Mouse (Mus musculus) gastrocnemius, adult 18-20 months (tissue): ENCODE data around the gene Podn. TPM values are rescaled to one million over a fixed set of nuclear protein-coding genes. Genes with fewer than 3 reads are reported as not detected.

ENCODE experiments used
- DNase-seq: peaks from one replicate; pipeline ENCODE4 v3.0.0; 2021; ENCODE audit warnings: low spot score
- microRNA-seq: library from miRNA; unstranded; fragments of <30 nt; microRNA quantifications from one replicate; pipeline ENCODE4 v1.2.0, GENCODE M21; 2021
- total RNA-seq, 2 experiments: library from RNA; stranded (reverse); gene quantifications; 2 replicates each; pipeline ENCODE4 v1.2.3; 2021

Gene Podn
- total RNA-seq, 2 experiments from 2014 or later: 8.0 to 9.5 TPM

- DNase-seq: no peak
These were observed 128.1 kb downstream of the Podn start, which contains the start of gene Slc1a7 for GRCm38 (mm10) chr4:107967966-107968682. Slc1a7 (plus strand) TSS chr4:107968332.

GRCm38 (mm10) chr4:107966416-107967109 is 129.7 kb downstream of the Podn start:
- no peak for DNase-seq

Small RNA genes lying within 50 kb of the gene (microRNA-seq; reads per million reads assigned to microRNA genes)
- gene Mir6397: not detected

Other genes with a start within 250 kb of the Podn start
- 10 to 100 TPM; 25.6 to 32.3 TPM for gene Magoh, start 216.7 kb downstream of the Podn start, total RNA-seq
- gene 0610037L13Rik, start 206.6 kb downstream of the Podn start, total RNA-seq: 10 to 100 TPM; 40.5 to 53.7 TPM
- 10 to 100 TPM; 64.3 to 67.2 TPM for gene Cpt2, start 172.8 kb downstream of the Podn start, total RNA-seq
- gene Slc1a7, start 128.1 kb downstream of the Podn start, total RNA-seq: under 1 TPM in 1 of 2 experiments, not detected in 1; 0.14 TPM
- 100 to 1,000 TPM; 142 to 147 TPM for gene Scp2, start 48.6 kb upstream of the Podn start, total RNA-seq
- 1 to 10 TPM; 7.4 to 9.1 TPM for gene Echdc2, start 69.0 kb upstream of the Podn start, total RNA-seq
- gene Zyg11a, start 121.6 kb upstream of the Podn start, total RNA-seq: 1 to 10 TPM in 1 of 2 experiments, under 1 TPM in 1; 0.87 to 1.2 TPM
- 10 to 100 TPM; 59.6 to 65.3 TPM for gene Zyg11b, start 204.7 kb upstream of the Podn start, total RNA-seq
- gene Coa7, start 231.7 kb upstream of the Podn start, total RNA-seq: 10 to 100 TPM; 29.9 to 35.5 TPM